ENCODE assay signal across 29 mouse cellular contexts in genomic region chr4:141345219-141345618, GRCm38 (mm10). TPM values are rescaled to one million over a fixed set of nuclear protein-coding genes. Genes with fewer than 3 reads are reported as not detected.
DNase-seq lines count a peak whose midpoint lies in the region; ATAC-seq and TF ChIP-seq lines count a peak whose summit lies in the region.
"Had no signal": no experiment of that assay in that cellular context is flagged by ENCODE, and none has a peak within 500 bp of the region (broad histone marks: within the 10 kb centered on the region; RNA-seq: fewer than 3 reads in every experiment).

No protein-coding gene starts in this region.

- H3K4me3 ChIP-seq in C2C12 (ENCODE audit: insufficient read depth, poor library complexity, severe bottlenecking) (no peak overlapping the region), myocyte (no peak overlapping the region)
- H3K4me3 ChIP-seq: embryonic facial prominence, embryonic 13.5 days; embryonic facial prominence, embryonic 15.5 days; erythroblast, embryonic 14.5 days; forebrain, embryonic 13.5 days; forebrain, embryonic 15.5 days had no signal

- H3K27me3 ChIP-seq in C2C12 (ENCODE audit: control insufficient read depth, insufficient read depth, insufficient read length) (no peaks in the 10 kb centered on the region), myocyte (ENCODE audit: control insufficient read depth, insufficient read depth, insufficient read length) (no peaks in the 10 kb centered on the region)
- H3K27me3 ChIP-seq: embryonic facial prominence, embryonic 13.5 days; embryonic facial prominence, embryonic 15.5 days; forebrain, embryonic 13.5 days; forebrain, embryonic 15.5 days; Patski had no signal

- H3K79me3 ChIP-seq in C2C12 (ENCODE audit: low read depth), result no peaks in the 10 kb centered on the region

- intact Hi-C loops in gastrocnemius, postnatal 36 days (cut with DNase I), result no loop called here

- no peak for TF ChIP-seq CTCF in C2C12 (IDR thresholded peaks at IDR 0.05; ENCODE audit: control insufficient read depth, insufficient read depth, insufficient read length)

- no peak for ATAC-seq in granulocyte monocyte progenitor cell, adult 5-6 weeks (replicated peaks; ENCODE audit: poor library complexity, severe bottlenecking)
- ATAC-seq: activated CD4-positive, CD25-positive, alpha-beta regulatory T cell, adult 4 months; forebrain, embryonic 13.5 days; forebrain, embryonic 15.5 days; forebrain, postnatal 0 days; Patski had no signal

- H3K4me2 ChIP-seq in myocyte (ENCODE audit: low read depth), result peak overlapping the region; percentile 53
- H3K4me2 ChIP-seq: embryonic facial prominence, embryonic 13.5 days; embryonic facial prominence, embryonic 15.5 days; forebrain, embryonic 13.5 days; forebrain, embryonic 15.5 days had no signal

- no peaks in the 10 kb centered on the region for H3K36me3 ChIP-seq in C2C12 (ENCODE audit: control insufficient read depth, insufficient read depth)
- H3K36me3 ChIP-seq in myocyte (ENCODE audit: control insufficient read depth, insufficient read depth), result no peaks in the 10 kb centered on the region
- H3K36me3 ChIP-seq: embryonic facial prominence, embryonic 13.5 days; embryonic facial prominence, embryonic 15.5 days; forebrain, embryonic 15.5 days had no signal

- H3ac ChIP-seq in C2C12 (ENCODE audit: control insufficient read depth, insufficient read length, low read depth), result no peak overlapping the region
- H3ac ChIP-seq in myocyte (ENCODE audit: control insufficient read depth, insufficient read length), result no peak overlapping the region

- H3K79me2 ChIP-seq in C2C12 (ENCODE audit: control insufficient read depth, insufficient read depth) (no peaks in the 10 kb centered on the region), myocyte (ENCODE audit: control insufficient read depth, insufficient read depth) (no peaks in the 10 kb centered on the region)

- DNase-seq in 3T3-L1 (ENCODE audit: low read depth, low spot score) (peak; percentile 68), R1 (ENCODE audit: low read depth, low spot score) (peak; percentile 68)
- no peak for DNase-seq in cerebellum, adult 11 months
- DNase-seq in gastrocnemius, postnatal 36 days, result no peak
- DNase-seq in ovary, postnatal 10 days (ENCODE audit: low spot score), result no peak
- DNase-seq: adrenal gland, adult 8-10 months; adrenal gland, postnatal 14 days; adrenal gland, postnatal 36 days; B cell, adult 2 months; cerebellum, adult 18-20 months; cerebellum, adult 8-10 months; cerebellum, adult 9-11 months; cerebellum, postnatal 14 days; cerebellum, postnatal 36 days; embryo, embryonic 11 days; forebrain, postnatal 0 days had no signal

- TF ChIP-seq POLR2A in myocyte (IDR thresholded peaks at IDR 0.05; ENCODE audit: insufficient read length, low read depth), result no peak

TF ChIP-seq in C2C12, 6 proteins besides CTCF, POLR2A, EP300 and RAD21:
- TF ChIP-seq USF1 (IDR thresholded peaks at IDR 0.05; ENCODE audit: low read depth), result no peak
- TF ChIP-seq MYOD1 (IDR thresholded peaks at IDR 0.05; ENCODE audit: control insufficient read depth, insufficient read length, low read depth), result peak; percentile 72
- no peak for TF ChIP-seq MYOG (IDR thresholded peaks at IDR 0.05; ENCODE audit: control insufficient read depth, extremely low read depth, insufficient read length)
- peak; percentile 1 for TF ChIP-seq CEBPB (IDR thresholded peaks at IDR 0.05; ENCODE audit: low read depth)
- TF ChIP-seq FOSL1 (IDR thresholded peaks at IDR 0.05; ENCODE audit: insufficient read depth, low read length, poor library complexity, severe bottlenecking), result peak; percentile 89
- peak; percentile 78 for TF ChIP-seq MAX (IDR thresholded peaks at IDR 0.05)

TF ChIP-seq in myocyte, 11 proteins besides CTCF, POLR2A, EP300 and RAD21:
- TF ChIP-seq REST (IDR thresholded peaks at IDR 0.05; ENCODE audit: insufficient read depth, insufficient read length) (no peak), MYOD1 (IDR thresholded peaks at IDR 0.05; ENCODE audit: control insufficient read depth in 1 of 3, insufficient read length in 2 of 3, low read depth in 2 of 3) (peak in 2 of 3 experiments; percentile 25 to 73)

RNA-seq across cellular contexts. Expression of gene Fam131c, which starts 22.8 kb away (rescaled TPM):
- polyA plus RNA-seq in C2C12 (2012; fragmentation: generic; extraction: Trizol) (1.9 TPM), myocyte (2012; fragmentation: generic; extraction: Trizol) (0.77 TPM)
- total RNA-seq in granulocyte monocyte progenitor cell, adult 5-6 weeks (2014; fragmentation: Nextera tagmentation), result not detected in 2 replicates
- total RNA-seq in granulocyte monocyte progenitor cell, adult 5-6 weeks (2017), result not detected in 2 replicates
- under 1 TPM; 0.18 to 0.22 TPM for total RNA-seq in gastrocnemius, postnatal 36 days (2021)
- total RNA-seq: common myeloid progenitor, adult 5-6 weeks; MEL had no signal
- polyA plus RNA-seq: activated CD4-positive, CD25-positive, alpha-beta regulatory T cell, adult 4 months; erythroblast, embryonic 14.5 days had no signal

RNA-seq across cellular contexts. Expression of gene Epha2, which starts 44.2 kb away (rescaled TPM):
- polyA plus RNA-seq in C2C12 (2012; fragmentation: generic; extraction: Trizol), result 129 TPM
- polyA plus RNA-seq in myocyte (2012; fragmentation: generic; extraction: Trizol), result 46.8 TPM
- total RNA-seq in granulocyte monocyte progenitor cell, adult 5-6 weeks (2014; fragmentation: Nextera tagmentation), result 0.88 TPM in 1 of 2 replicates, not detected in the other
- 0.10 TPM in 1 of 2 replicates, not detected in the other for total RNA-seq in granulocyte monocyte progenitor cell, adult 5-6 weeks (2017)
- 1 to 10 TPM; 2.4 to 2.6 TPM for total RNA-seq in gastrocnemius, postnatal 36 days (2021)
- polyA plus RNA-seq: activated CD4-positive, CD25-positive, alpha-beta regulatory T cell, adult 4 months; erythroblast, embryonic 14.5 days had no signal

RNA-seq across cellular contexts. Expression of gene Clcnka, which starts 53.3 kb away (rescaled TPM):
- polyA plus RNA-seq in C2C12 (2012; fragmentation: generic; extraction: Trizol) (not detected), myocyte (2012; fragmentation: generic; extraction: Trizol) (0.85 TPM)
- not detected in 2 replicates for total RNA-seq in granulocyte monocyte progenitor cell, adult 5-6 weeks (2014; fragmentation: Nextera tagmentation)
- total RNA-seq in granulocyte monocyte progenitor cell, adult 5-6 weeks (2017), result not detected in 2 replicates
- under 1 TPM; 0.17 to 0.26 TPM for total RNA-seq in gastrocnemius, postnatal 36 days (2021)
- total RNA-seq: adrenal gland, adult 18-20 months; adrenal gland, adult 8-10 months; adrenal gland, postnatal 14 days; adrenal gland, postnatal 36 days; common myeloid progenitor, adult 5-6 weeks; MEL had no signal
- polyA plus RNA-seq: activated CD4-positive, CD25-positive, alpha-beta regulatory T cell, adult 4 months; erythroblast, embryonic 14.5 days; forebrain, embryonic 15.5 days had no signal

Comparison
In these comparisons a context has a peak if more than half of its experiments do, and no peak if none do; other contexts are left out.
1. DNase-seq: peak in 3T3-L1 (single experiment) and R1 (single experiment); none in cerebellum, adult 11 months (single experiment), gastrocnemius, postnatal 36 days (0 of 2) and ovary, postnatal 10 days (single experiment).